Mouse (Mus musculus): Measurements from ENCODE around the gene B3galt6. TPM values are rescaled to one million over a fixed set of nuclear protein-coding genes. Genes with fewer than 3 reads are reported as not detected.

Gene B3galt6
- 16.3 and 20.4 TPM in 2 replicates for polyA plus RNA-seq (2014; fragmentation: Nextera tagmentation; extraction: Ambion mirVana)

DNA sequence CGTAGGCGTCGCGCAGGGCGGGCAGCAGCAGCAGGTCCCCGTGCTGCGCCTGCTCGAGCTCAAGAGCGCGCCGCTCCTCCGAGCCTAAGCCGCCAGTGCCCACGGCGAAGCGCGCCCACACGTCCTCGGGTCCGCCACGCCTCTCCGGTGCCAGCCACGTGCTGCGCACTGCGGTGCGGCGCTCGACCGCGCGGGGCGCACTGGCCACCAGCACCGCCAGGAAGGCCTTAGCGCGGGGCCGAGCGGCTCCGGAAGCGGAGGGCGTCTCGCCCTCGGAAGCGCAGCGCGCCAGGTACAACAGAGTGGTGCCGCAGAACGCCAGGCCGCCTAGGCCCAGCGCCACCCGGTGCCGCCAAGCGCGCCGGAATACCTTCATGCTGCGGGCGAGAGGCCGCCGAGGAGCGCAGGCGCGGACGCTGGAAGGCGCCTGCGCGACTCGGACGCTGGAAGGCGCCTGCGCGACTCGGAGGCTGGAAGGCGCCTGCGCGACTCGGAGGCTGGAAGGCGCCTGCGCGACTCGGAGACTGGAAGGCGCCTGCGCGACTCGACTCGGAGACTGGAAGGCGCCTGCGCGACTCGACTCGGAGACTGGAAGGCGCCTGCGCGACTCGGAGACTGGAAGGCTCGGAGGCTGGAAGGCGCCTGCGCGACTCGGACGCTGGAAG lies at the start of gene B3galt6, which contains the start of gene Sdf4:
Gene B3galt6 (minus strand): TSS at position 409 of the 665 bp plus-strand sequence.
Gene Sdf4 (plus strand): TSS at position 632 of the 665 bp plus-strand sequence.
- peak; percentile 84 for ATAC-seq (replicated peaks; ENCODE audit: low FRiP score)
- peaks cover 13% of the 10 kb centered on the region; the same call in 1 of the 2 replicates for H3K4me1 ChIP-seq (replicated peaks; ENCODE audit: control insufficient read depth, insufficient read depth, low read length)
- peak within 1 kb of the TSS; percentile 89 for H3K4me3 ChIP-seq (ENCODE audit: low read depth, low read length)
- no peaks in the 10 kb centered on the region for H3K9me3 ChIP-seq (ENCODE audit: control insufficient read depth, low read length)
- no peaks in the 10 kb centered on the region for H3K36me3 ChIP-seq (ENCODE audit: control insufficient read depth, insufficient read depth, low read length)
- DNase-seq (ENCODE audit: low spot score) = peak; percentile 91
- WGBS = under 1% methylated on average over 91 of the region's 99 CpGs
- H3K9ac ChIP-seq (ENCODE audit: low read length) = peak within 1 kb of the TSS; percentile 85
- peak within 1 kb of the TSS; percentile 87 for H3K27ac ChIP-seq (ENCODE audit: low read depth, low read length)
- no peaks in the 10 kb centered on the region for H3K27me3 ChIP-seq (ENCODE audit: control insufficient read depth, insufficient read depth, low read length)
- peak within 1 kb of the TSS; percentile 91 for H3K4me2 ChIP-seq (ENCODE audit: low read depth, low read length, severe bottlenecking)

DNA sequence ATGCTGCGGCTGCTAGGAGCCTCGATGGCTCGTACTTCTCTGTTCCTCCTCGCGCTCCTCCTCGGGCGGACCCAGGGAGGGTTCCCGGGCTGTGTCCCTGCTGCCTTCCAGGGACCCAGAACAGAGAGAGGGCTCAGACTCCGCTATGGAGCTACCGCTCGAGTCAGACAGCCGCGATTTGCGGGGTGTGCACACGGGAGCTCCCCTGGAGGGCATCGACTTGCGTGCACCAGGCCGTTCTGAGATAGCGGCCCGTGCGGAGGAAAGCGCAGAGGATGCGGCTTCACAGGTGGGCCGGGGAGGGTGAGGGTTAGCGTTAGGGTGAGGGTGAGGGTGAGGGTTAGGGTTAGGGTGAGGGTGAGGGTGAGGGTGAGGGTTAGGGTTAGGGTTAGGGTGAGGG lies 42.5 kb upstream of the B3galt6 start:
- peak overlapping the region; percentile 5; the same call in 1 of the 2 replicates for H3K4me3 ChIP-seq (ENCODE audit: low read depth, low read length)
- no peak overlapping the region for H3K27ac ChIP-seq (ENCODE audit: low read depth, low read length)
- H3K4me1 ChIP-seq (replicated peaks; ENCODE audit: control insufficient read depth, insufficient read depth, low read length) = peaks cover 5% of the 10 kb centered on the region
- ATAC-seq (replicated peaks; ENCODE audit: low FRiP score) (no peak), DNase-seq (ENCODE audit: low spot score) (no peak)
- H3K27me3 ChIP-seq (ENCODE audit: control insufficient read depth, insufficient read depth, low read length) = peaks cover 22% of the 10 kb centered on the region
- no peak overlapping the region for H3K9ac ChIP-seq (ENCODE audit: low read length)
- H3K9me3 ChIP-seq (ENCODE audit: control insufficient read depth, low read length) = no peaks in the 10 kb centered on the region
- no peaks in the 10 kb centered on the region for H3K36me3 ChIP-seq (ENCODE audit: control insufficient read depth, insufficient read depth, low read length)
- whole genome bisulfite sequencing = 3% methylated on average over 25 of the region's 25 CpGs
- peak overlapping the region; percentile 29 for H3K4me2 ChIP-seq (ENCODE audit: low read depth, low read length, severe bottlenecking)

- 49% methylated on average over 4 of the region's 4 CpGs for WGBS
- H3K4me3 ChIP-seq (ENCODE audit: low read depth, low read length) = no peak overlapping the region
- H3K4me2 ChIP-seq (ENCODE audit: low read depth, low read length, severe bottlenecking) = no peak overlapping the region
- no peaks in the 10 kb centered on the region for H3K36me3 ChIP-seq (ENCODE audit: control insufficient read depth, insufficient read depth, low read length)
- no peak for DNase-seq (ENCODE audit: low spot score)
- H3K9me3 ChIP-seq (ENCODE audit: control insufficient read depth, low read length) = no peaks in the 10 kb centered on the region
- H3K4me1 ChIP-seq (replicated peaks; ENCODE audit: control insufficient read depth, insufficient read depth, low read length) = peaks cover 5% of the 10 kb centered on the region
- no peak overlapping the region for H3K9ac ChIP-seq (ENCODE audit: low read length)
- H3K27me3 ChIP-seq (ENCODE audit: control insufficient read depth, insufficient read depth, low read length) = peaks cover 22% of the 10 kb centered on the region
- no peak overlapping the region for H3K27ac ChIP-seq (ENCODE audit: low read depth, low read length)
- no peak for ATAC-seq (replicated peaks; ENCODE audit: low FRiP score)
Observed at GRCm38 (mm10) chr4:156034301-156034700, 41.9 kb upstream of the B3galt6 start.

GRCm38 (mm10) chr4:156033476-156034119 lies 41.1 kb upstream of the B3galt6 start:
- no peak for DNase-seq (ENCODE audit: low spot score)
- Histone ChIP-seq H3K9ac (ENCODE audit: low read length) (no peak overlapping the region), H3K27me3 (ENCODE audit: control insufficient read depth, insufficient read depth, low read length) (peaks cover 22% of the 10 kb centered on the region), H3K9me3 (ENCODE audit: control insufficient read depth, low read length) (no peaks in the 10 kb centered on the region), H3K36me3 (ENCODE audit: control insufficient read depth, insufficient read depth, low read length) (no peaks in the 10 kb centered on the region), H3K4me3 (ENCODE audit: low read depth, low read length) (no peak overlapping the region), H3K4me2 (ENCODE audit: low read depth, low read length, severe bottlenecking) (no peak overlapping the region), H3K4me1 (replicated peaks; ENCODE audit: control insufficient read depth, insufficient read depth, low read length) (peaks cover 5% of the 10 kb centered on the region), H3K27ac (ENCODE audit: low read depth, low read length) (no peak overlapping the region)
- 57% methylated on average over 6 of the region's 6 CpGs for WGBS
- no peak for ATAC-seq (replicated peaks; ENCODE audit: low FRiP score)

DNA sequence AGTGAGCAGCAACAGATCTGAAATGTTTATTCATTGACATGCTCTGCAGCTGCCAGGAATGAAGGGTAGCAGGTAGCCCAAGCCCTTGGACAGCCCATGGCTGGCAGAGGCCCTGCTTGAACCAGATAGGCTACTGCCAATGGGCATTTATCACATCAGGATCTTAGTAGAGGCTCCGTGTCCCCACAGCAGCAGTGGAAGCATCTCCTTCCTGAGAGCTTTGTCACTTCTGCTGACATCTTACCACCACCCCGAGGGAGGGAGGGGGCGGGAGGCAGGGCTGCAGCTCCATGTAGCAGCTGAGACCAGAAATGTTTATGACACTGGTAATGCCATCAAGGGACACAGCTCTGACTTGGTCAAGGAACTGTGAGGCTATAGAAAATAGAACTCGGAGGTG lies 40.4 kb upstream of the B3galt6 start:
- Histone ChIP-seq H3K9me3 (ENCODE audit: control insufficient read depth, low read length) (no peaks in the 10 kb centered on the region), H3K9ac (ENCODE audit: low read length) (no peak overlapping the region), H3K4me2 (ENCODE audit: low read depth, low read length, severe bottlenecking) (no peak overlapping the region), H3K27ac (ENCODE audit: low read depth, low read length) (no peak overlapping the region), H3K4me1 (replicated peaks; ENCODE audit: control insufficient read depth, insufficient read depth, low read length) (peaks cover 5% of the 10 kb centered on the region), H3K27me3 (ENCODE audit: control insufficient read depth, insufficient read depth, low read length) (peaks cover 22% of the 10 kb centered on the region), H3K4me3 (ENCODE audit: low read depth, low read length) (no peak overlapping the region), H3K36me3 (ENCODE audit: control insufficient read depth, insufficient read depth, low read length) (no peaks in the 10 kb centered on the region)
- no peak for ATAC-seq (replicated peaks; ENCODE audit: low FRiP score)
- 85% methylated on average over 4 of the region's 4 CpGs for WGBS
- DNase-seq (ENCODE audit: low spot score) = no peak

GRCm38 (mm10) chr4:156031593-156032391 lies 39.3 kb upstream of the B3galt6 start:
- WGBS = 2% methylated on average over 24 of the region's 24 CpGs
- peak overlapping the region; percentile 84 for H3K27ac ChIP-seq (ENCODE audit: low read depth, low read length)
- H3K9me3 ChIP-seq (ENCODE audit: control insufficient read depth, low read length) = no peaks in the 10 kb centered on the region
- peak overlapping the region; percentile 59 for H3K9ac ChIP-seq (ENCODE audit: low read length)
- peaks cover 5% of the 10 kb centered on the region for H3K4me1 ChIP-seq (replicated peaks; ENCODE audit: control insufficient read depth, insufficient read depth, low read length)
- H3K4me2 ChIP-seq (ENCODE audit: low read depth, low read length, severe bottlenecking) = peak overlapping the region; percentile 51
- peaks cover 22% of the 10 kb centered on the region for H3K27me3 ChIP-seq (ENCODE audit: control insufficient read depth, insufficient read depth, low read length)
- no peaks in the 10 kb centered on the region; the same call in 1 of the 2 replicates for H3K36me3 ChIP-seq (ENCODE audit: control insufficient read depth, insufficient read depth, low read length)
- ATAC-seq (replicated peaks; ENCODE audit: low FRiP score) (peak; percentile 91), DNase-seq (ENCODE audit: low spot score) (peak; percentile 82)
- peak overlapping the region; percentile 40 for H3K4me3 ChIP-seq (ENCODE audit: low read depth, low read length)

DNA sequence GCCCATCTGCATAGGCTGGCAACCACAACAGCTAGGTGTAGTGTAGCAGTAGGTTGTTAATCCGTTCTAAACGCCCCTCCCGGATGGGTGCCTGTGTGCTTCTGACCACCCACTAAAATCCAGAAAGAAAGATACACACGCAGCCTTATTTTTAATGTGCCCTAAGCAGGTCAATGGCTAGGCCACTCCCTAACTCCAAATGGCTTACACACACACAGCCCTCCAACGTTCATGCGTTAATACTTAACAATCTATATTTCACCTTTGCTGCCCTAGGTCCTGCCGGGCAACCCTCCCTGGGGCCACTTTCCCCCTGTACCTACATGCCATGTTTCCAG lies 38.8 kb upstream of the B3galt6 start:
- Histone ChIP-seq H3K36me3 (ENCODE audit: control insufficient read depth, insufficient read depth, low read length) (no peaks in the 10 kb centered on the region; the same call in 1 of the 2 replicates), H3K27me3 (ENCODE audit: control insufficient read depth, insufficient read depth, low read length) (peaks cover 22% of the 10 kb centered on the region), H3K4me1 (replicated peaks; ENCODE audit: control insufficient read depth, insufficient read depth, low read length) (peaks cover 5% of the 10 kb centered on the region), H3K27ac (ENCODE audit: low read depth, low read length) (no peak overlapping the region), H3K9ac (ENCODE audit: low read length) (peak overlapping the region; percentile 59), H3K9me3 (ENCODE audit: control insufficient read depth, low read length) (no peaks in the 10 kb centered on the region), H3K4me2 (ENCODE audit: low read depth, low read length, severe bottlenecking) (peak overlapping the region; percentile 51), H3K4me3 (ENCODE audit: low read depth, low read length) (peak overlapping the region; percentile 40)
- no peak for DNase-seq (ENCODE audit: low spot score)
- ATAC-seq (replicated peaks; ENCODE audit: low FRiP score) = no peak
- 10% methylated on average over 7 of the region's 7 CpGs for WGBS

DNA sequence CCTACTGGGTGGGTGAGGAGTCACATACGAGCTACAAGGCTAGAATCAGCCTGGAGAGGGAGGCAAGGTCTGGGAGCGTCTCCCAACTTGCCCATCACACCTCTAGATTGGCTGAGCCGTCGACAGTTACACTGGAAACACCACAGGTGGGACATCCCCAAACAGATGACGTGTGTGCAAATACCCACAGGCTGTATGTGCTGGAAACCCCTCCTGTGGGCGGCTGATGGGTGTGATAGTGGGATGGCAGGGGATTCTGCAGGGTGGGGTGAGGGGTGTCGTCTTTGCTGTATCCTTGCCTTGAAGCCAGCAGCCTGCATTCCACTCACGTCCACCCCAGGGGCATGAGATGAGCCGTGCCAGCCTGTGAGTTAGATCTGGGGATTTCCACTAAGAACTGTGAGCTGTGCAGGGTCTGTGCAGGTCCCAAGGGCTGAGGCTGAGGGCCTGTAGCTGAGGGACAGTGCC lies 38.2 kb upstream of the B3galt6 start:
- H3K27ac ChIP-seq (ENCODE audit: low read depth, low read length) = no peak overlapping the region
- H3K9me3 ChIP-seq (ENCODE audit: control insufficient read depth, low read length) = no peaks in the 10 kb centered on the region
- no peaks in the 10 kb centered on the region; the same call in 1 of the 2 replicates for H3K36me3 ChIP-seq (ENCODE audit: control insufficient read depth, insufficient read depth, low read length)
- peaks cover 16% of the 10 kb centered on the region for H3K27me3 ChIP-seq (ENCODE audit: control insufficient read depth, insufficient read depth, low read length)
- peak overlapping the region; percentile 40 for H3K4me3 ChIP-seq (ENCODE audit: low read depth, low read length)
- WGBS = 77% methylated on average over 9 of the region's 9 CpGs
- DNase-seq (ENCODE audit: low spot score) (no peak), ATAC-seq (replicated peaks; ENCODE audit: low FRiP score) (no peak)
- H3K9ac ChIP-seq (ENCODE audit: low read length) = peak overlapping the region; percentile 59
- H3K4me1 ChIP-seq (replicated peaks; ENCODE audit: control insufficient read depth, insufficient read depth, low read length) = peaks cover 5% of the 10 kb centered on the region
- H3K4me2 ChIP-seq (ENCODE audit: low read depth, low read length, severe bottlenecking) = peak overlapping the region; percentile 51

All from forebrain, embryonic 11.5 days (tissue).